Mouse (Mus musculus) liver, embryonic 14.5 days (tissue): ENCODE results near the gene Nrxn1. TPM values are rescaled to one million over a fixed set of nuclear protein-coding genes. Genes with fewer than 3 reads are reported as not detected.

Source experiments
- ATAC-seq: fragments of 200-750 bp; cut with Nextera tagmentation; 2 replicates; pipeline ENCODE4 v1.8.0; 2017; ENCODE audit warnings: moderate number of reproducible peaks, mild to moderate bottlenecking, moderate library complexity; ENCODE audit not compliant: insufficient read depth
- DNase-seq, 3 experiments: peaks; one replicate each; pipeline ENCODE4 v3.0.0-alpha.2; 2012 to 2013; ENCODE audit warnings: low read depth in 3 of 3, low spot score in 3 of 3
- H3K27ac ChIP-seq: fragments of 300-500 bp; sonication (generic); 2 replicates; pipeline ENCODE4 v1.5.1; 2014; ENCODE audit warnings: moderate library complexity, mild to moderate bottlenecking, control low read depth, inconsistent platforms
- H3K27me3 ChIP-seq: fragments of 300-500 bp; sonication (generic); 2 replicates; pipeline ENCODE4 v1.6.1; 2014; ENCODE audit warnings: mild to moderate bottlenecking, low read length, moderate library complexity; ENCODE audit not compliant: control insufficient read depth, insufficient read depth
- H3K36me3 ChIP-seq: fragments of 300-500 bp; sonication (generic); replicated peaks from 2 replicates; pipeline ENCODE4 v1.6.1; 2014; ENCODE audit warnings: low read depth; ENCODE audit not compliant: control insufficient read depth, insufficient read depth
- H3K4me1 ChIP-seq, 2 experiments: fragments of 200-500 bp in 1 of 2; fragments of 300-500 bp in 1 of 2; sonication (generic) in 1 of 2; replicated peaks; 2 replicates each; pipeline ENCODE4 v1.6.1; 2012 to 2014; ENCODE audit warnings: antibody characterized with exemption in 1 of 2, inconsistent platforms in 1 of 2, low read length in 1 of 2; ENCODE audit not compliant: control insufficient read depth in 2 of 2, insufficient read depth in 2 of 2
- H3K4me2 ChIP-seq: fragments of 300-500 bp; sonication (generic); 2 replicates; pipeline ENCODE4 v1.6.1; 2014; ENCODE audit warnings: low read depth, mild to moderate bottlenecking, control low read depth, moderate library complexity
- H3K4me3 ChIP-seq, 2 experiments: fragments of 200-500 bp in 1 of 2; fragments of 300-500 bp in 1 of 2; sonication (generic) in 1 of 2; 2 replicates each; pipeline ENCODE4 v1.5.1; 2012 to 2014; ENCODE audit warnings: low read depth in 2 of 2, low read length in 2 of 2, mild to moderate bottlenecking in 2 of 2, control low read depth in 1 of 2, inconsistent platforms in 1 of 2, moderate library complexity in 1 of 2; ENCODE audit not compliant: insufficient read depth in 1 of 2
- H3K9ac ChIP-seq: fragments of 300-500 bp; sonication (generic); replicated peaks from 2 replicates; pipeline ENCODE4 v1.6.1; 2014; ENCODE audit warnings: mild to moderate bottlenecking, control low read depth, moderate library complexity
- H3K9me3 ChIP-seq: fragments of 300-500 bp; sonication (generic); 2 replicates; pipeline ENCODE4 v1.6.1; 2016; ENCODE audit warnings: low read length, mixed read lengths; ENCODE audit not compliant: control insufficient read depth
- CTCF ChIP-seq: IDR thresholded peaks from 2 replicates; pipeline ENCODE4 v1.5.1; 2016; ENCODE audit warnings: antibody characterized with exemption, low read depth, control low read depth
- EP300 ChIP-seq: IDR thresholded peaks from 2 replicates; pipeline ENCODE4 v1.6.1; 2016; ENCODE audit warnings: antibody characterized with exemption, low read depth
- WGBS: fragments of 180-500 bp; shearing (Covaris S2); extraction: QIAGEN DNeasy Blood & Tissue Kit; methylation state at CpG from one replicate; pipeline ENCODE4 v1.1.7; 2014; ENCODE audit not compliant: insufficient replicate concordance; 5-methylcytosine and 5-hydroxymethylcytosine counted together
- polyA plus RNA-seq, 2 experiments: library from polyadenylated mRNA; depleted of rRNA in 1 of 2; stranded (reverse) in 1 of 2; unstranded in 1 of 2; fragments of >200 nt; fragmentation: Nextera tagmentation in 1 of 2; extraction: Ambion mirVana in 1 of 2; gene quantifications; 2 replicates each; pipeline versions ENCODE4 v1.2.1 to v1.2.3; 2012 to 2014

Nrxn1 gene
- polyA plus RNA-seq, 2 experiments: 0.03 to 0.14 TPM

DNA sequence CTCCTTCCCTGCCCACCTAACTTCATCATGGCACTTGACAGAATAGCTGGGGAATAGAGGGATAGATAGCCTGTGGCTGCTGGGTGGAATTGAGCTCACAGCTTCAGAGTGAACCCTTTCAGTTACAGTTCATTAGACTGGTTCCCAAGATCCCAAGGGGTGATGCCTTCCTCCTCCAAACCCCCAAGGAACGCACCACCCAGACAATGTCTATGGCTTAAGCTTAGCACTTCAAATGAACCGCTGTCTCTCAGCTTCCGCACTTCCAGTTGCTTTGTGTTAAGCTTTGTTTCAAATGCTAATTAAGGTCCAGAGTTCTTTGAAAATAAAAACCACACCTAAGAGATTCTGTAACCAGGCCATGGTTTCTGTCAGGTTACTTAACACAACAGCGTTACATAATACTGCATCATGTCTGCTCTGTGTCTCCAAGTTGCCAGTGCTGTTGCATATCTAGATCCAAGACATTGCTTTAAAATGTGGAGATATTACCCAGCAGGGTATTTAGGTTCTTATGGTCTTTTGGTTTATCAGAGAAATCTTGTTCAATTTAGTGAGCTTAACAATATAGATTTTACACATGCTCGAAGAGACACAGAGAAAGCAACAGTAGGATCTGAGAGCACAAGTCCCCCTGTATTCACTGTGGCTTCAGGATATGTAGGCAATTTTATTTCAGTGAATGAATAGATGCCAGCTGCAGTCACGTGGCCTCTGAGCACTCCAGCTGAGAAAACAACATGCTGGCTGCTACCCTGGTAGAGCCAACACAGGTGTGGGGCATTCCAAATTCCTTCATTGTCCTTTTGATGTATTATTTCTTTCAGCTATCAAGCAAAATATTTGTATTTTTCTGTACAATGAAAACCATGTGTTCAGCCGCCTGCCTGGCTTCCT is 702.3 kb downstream of the Nrxn1 start:
- TF ChIP-seq CTCF (no peak), EP300 (no peak)
- 46% methylated on average over 7 of the region's 7 CpGs for WGBS
- Histone ChIP-seq H3K27ac (no peak overlapping the region), H3K4me2 (no peak overlapping the region), H3K36me3 (no peaks in the 10 kb centered on the region), H3K9ac (no peak overlapping the region), H3K4me3 (no peak overlapping the region), H3K27me3 (no peaks in the 10 kb centered on the region), H3K4me1 (no peaks in the 10 kb centered on the region), H3K9me3 (no peaks in the 10 kb centered on the region)
- no peak for ATAC-seq
- DNase-seq: no peak

- Histone ChIP-seq H3K36me3 (no peaks in the 10 kb centered on the region), H3K27me3 (no peaks in the 10 kb centered on the region), H3K4me2 (no peak overlapping the region), H3K9me3 (no peaks in the 10 kb centered on the region), H3K4me1 (no peaks in the 10 kb centered on the region), H3K27ac (no peak overlapping the region), H3K9ac (no peak overlapping the region), H3K4me3 (no peak overlapping the region)
- ATAC-seq (no peak), DNase-seq (no peak)
- no peak for TF ChIP-seq CTCF
- TF ChIP-seq EP300: no peak
- WGBS: 47% methylated on average over 2 of the region's 2 CpGs
These were observed 708.0 kb downstream of the Nrxn1 start for GRCm38 (mm10) chr17:90384856-90385255.

GRCm38 (mm10) chr17:90382496-90383443 is 710.1 kb downstream of the Nrxn1 start:
- no peaks in the 10 kb centered on the region for H3K9me3 ChIP-seq
- H3K36me3 ChIP-seq: no peaks in the 10 kb centered on the region
- no peak overlapping the region for H3K4me2 ChIP-seq
- 57% methylated on average over 5 of the region's 5 CpGs for WGBS
- no peaks in the 10 kb centered on the region for H3K27me3 ChIP-seq
- H3K9ac ChIP-seq: no peak overlapping the region
- ATAC-seq (no peak), DNase-seq (no peak)
- H3K4me3 ChIP-seq: no peak overlapping the region
- H3K27ac ChIP-seq: no peak overlapping the region
- TF ChIP-seq CTCF: no peak
- TF ChIP-seq EP300: no peak
- H3K4me1 ChIP-seq: no peaks in the 10 kb centered on the region

DNA sequence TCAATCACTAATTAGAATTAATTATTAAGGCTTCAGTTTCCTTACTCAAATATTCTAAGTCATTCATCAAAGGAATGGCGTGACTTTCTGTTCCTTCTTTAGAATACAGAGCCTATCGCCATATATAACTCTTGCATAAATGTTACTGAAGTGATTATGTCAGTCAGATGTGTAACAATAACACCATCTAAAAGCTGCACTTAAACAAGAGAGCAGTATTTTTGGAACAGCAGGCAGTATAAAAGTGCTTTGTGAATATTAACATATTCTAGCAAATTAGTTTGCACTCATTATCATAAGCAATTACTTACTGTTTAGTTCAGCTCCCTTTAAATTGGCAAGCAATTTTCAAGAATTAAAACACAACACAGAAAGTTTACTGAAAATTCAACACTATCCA is 716.3 kb downstream of the Nrxn1 start:
- Histone ChIP-seq H3K4me2 (no peak overlapping the region), H3K9me3 (no peaks in the 10 kb centered on the region), H3K27me3 (no peaks in the 10 kb centered on the region), H3K36me3 (no peaks in the 10 kb centered on the region), H3K27ac (no peak overlapping the region), H3K9ac (no peak overlapping the region), H3K4me1 (no peaks in the 10 kb centered on the region), H3K4me3 (no peak overlapping the region)
- no peak for TF ChIP-seq CTCF
- DNase-seq: no peak
- WGBS: 67% methylated on average over 2 of the region's 2 CpGs
- no peak for ATAC-seq

DNA sequence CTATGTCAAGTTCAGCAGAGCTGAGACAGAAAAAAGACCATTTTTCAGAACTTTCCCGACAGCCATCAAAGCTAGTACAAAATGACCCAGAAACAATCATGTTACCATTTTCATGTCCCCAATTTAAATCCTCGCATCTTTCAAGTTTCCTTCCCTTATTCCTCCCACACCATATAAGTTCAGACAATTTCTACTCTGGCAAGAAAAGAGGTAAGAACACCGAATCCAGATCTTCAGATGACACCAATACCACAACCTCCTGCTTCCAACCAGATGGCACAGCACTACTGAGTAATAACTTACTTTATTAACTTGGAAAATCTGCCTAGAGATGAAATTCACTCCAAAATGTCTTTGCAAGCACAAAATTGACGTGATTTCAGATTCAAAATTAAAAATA is 730.7 kb downstream of the Nrxn1 start:
- H3K4me3 ChIP-seq: no peak overlapping the region
- no peak overlapping the region for H3K27ac ChIP-seq
- H3K27me3 ChIP-seq: no peaks in the 10 kb centered on the region
- H3K9ac ChIP-seq: no peak overlapping the region
- no peak for ATAC-seq
- no peaks in the 10 kb centered on the region for H3K9me3 ChIP-seq
- DNase-seq: no peak
- no peaks in the 10 kb centered on the region for H3K4me1 ChIP-seq
- 59% methylated on average over 4 of the region's 4 CpGs for WGBS
- H3K4me2 ChIP-seq: no peak overlapping the region
- TF ChIP-seq EP300 (no peak), CTCF (no peak)
- no peaks in the 10 kb centered on the region for H3K36me3 ChIP-seq
